Mouse (Mus musculus) B cell, adult 67 days (primary cell): ENCODE measurements around the gene Coq9. TPM values are rescaled to one million over a fixed set of nuclear protein-coding genes. Genes with fewer than 3 reads are reported as not detected.

ENCODE experiments used
- total RNA-seq, 2 experiments: library from RNA; stranded (reverse); gene quantifications; 4 replicates each; pipeline ENCODE4 v1.2.4; 2023

Gene Coq9
- 10 to 100 TPM; 36.0 to 39.0 TPM for total RNA-seq

DNA sequence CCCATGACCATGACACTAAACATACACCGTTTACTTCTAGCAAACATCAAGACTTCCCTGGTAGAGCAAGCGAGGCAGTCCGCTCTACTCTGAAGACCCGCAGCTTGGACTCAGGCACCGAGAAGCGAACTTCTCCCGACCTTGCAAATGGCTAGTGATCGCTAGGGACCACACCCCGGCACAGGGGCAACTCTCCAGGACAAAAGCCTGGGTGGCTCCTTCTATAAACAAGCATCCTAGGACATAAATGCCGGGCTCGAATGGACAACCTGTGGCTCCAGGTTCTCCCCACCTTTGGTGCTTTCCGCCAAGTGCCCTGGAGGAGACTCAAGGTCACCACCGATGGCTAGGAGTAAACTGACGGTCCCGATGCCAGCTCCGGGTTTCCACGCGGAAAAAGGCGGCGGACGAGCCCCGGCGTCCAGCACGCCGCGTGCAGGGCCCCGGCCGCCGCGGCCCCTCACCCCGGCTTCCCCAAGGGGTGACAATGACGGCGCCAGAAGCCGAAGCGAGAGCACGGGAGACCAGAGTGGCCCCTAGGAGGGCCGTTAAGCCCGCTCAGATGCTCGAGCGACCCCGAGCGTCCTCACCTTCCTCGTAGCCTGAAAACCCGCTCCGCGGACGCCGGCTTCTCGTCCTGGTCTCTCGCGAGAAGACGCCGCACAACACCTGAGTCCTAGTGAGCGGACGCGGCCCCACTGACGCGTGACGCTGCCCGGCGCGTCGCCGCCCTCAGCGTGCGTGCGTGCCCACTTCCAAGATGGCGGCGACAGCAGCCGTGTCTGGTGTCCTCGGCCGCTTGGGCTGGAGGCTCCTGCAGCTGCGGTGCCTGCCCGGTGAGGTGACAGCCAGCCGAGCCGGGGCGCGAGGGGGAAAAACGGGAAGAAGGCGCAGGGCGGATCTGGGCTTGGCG lies at the start of gene Coq9, which contains the start of gene Ciapin1:
TSS of gene Coq9 (plus strand) at position 660 of the 913 bp plus-strand sequence.
TSS of gene Ciapin1 (minus strand) at position 697 of the 913 bp plus-strand sequence.

DNA sequence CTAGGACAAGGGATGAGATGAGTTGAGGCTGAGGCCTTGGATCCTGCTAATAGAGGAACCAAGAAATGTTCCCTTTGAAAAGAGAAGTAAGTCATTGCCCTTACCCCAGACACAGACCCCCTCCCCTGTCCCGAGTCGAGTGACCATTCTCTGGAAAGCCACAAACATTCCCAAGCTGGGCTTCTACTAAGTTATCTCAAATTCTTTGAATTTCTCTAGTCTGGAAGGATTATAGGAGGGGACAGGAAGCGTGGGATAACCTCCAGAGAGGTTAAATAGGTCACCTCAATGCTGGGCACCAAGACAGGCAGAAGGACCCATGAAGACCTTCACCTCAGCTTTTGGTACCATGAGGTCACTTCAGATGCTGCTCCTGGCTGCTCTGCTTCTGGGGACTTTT lies 28.0 kb upstream of the Coq9 start, which contains the start of gene Ccl17:
TSS of gene Ccl17 (plus strand) at position 301 of the 400 bp plus-strand sequence.

DNA sequence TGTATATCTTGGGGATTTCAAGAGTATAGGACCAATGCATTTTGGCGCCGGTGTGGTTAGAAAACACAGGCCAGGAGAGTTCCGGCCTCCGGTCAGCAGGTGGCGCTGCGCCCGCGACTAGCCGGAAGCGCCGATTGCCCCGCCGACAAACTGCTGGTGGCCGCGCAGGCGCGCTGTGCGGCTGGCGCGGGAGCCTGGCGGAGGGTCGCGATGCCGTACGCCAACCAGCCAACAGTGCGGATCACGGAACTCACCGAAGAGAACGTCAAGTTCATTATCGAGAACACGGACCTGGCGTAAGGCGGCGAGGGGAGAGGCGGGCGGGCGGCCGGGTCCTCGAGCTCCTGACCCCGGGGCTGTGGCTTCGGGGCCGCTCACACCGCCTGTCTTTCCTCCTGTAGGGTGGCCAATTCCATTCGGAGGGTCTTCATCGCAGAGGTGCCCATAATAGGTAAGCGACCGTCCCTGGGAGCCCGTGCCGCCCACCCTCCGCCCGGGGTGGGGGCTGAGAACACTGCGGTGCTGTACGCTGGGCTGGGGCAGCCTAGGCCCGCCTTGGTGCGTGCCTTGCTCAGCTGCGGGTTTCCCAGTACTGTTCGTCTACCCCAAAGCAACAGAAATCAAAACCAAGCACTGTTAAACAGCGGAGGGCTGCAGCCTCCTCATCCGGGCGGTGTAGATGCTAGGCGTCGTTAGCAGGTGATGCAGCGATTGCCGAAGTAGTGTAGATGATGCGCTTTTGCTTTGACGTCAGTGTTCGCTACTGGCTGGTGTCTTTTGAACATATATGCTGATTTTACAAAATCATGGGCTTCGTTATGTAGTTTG lies 19.4 kb downstream of the Coq9 start, which contains the start of gene Polr2c:
TSS of gene Polr2c (plus strand) at position 105 of the 828 bp plus-strand sequence.

DNA sequence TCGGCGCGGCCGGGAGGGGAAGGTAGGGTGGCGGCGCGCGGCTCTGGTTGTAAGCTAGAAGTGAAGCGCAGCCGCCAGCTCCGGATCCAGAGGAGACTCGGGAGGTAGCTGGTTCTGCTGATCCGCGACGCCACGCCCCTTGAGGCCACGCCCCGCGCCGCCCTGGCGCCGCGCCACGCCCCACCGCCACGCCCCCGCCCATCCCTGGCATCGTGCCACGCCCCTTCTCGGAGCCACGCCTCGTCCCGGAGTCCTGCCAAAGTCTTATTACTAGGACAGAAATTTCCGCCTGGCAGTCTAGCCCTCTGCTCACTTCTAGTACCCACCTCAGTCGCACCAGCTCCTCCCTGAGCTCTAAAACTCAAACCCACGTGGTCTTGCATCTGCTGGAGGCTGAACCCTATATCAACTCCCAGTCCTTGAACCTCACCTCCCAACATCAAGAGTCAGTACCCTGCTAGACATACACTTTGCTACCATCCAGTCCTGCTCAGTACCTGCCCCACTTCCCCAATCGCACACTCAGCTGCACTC lies 38.1 kb downstream of the Coq9 start, which contains the start of gene Dok4:
TSS of gene Dok4 (minus strand) at position 134 of the 534 bp plus-strand sequence.

Other genes starting within 250 kb of the Coq9 start
- 10 to 100 TPM; 31.6 to 33.0 TPM for gene Rspry1, start 236.4 kb upstream of the Coq9 start, total RNA-seq
- gene Fam192a, start 236.3 kb upstream of the Coq9 start, total RNA-seq, result 10 to 100 TPM; 39.5 to 53.4 TPM
- 100 to 1,000 TPM in 1 of 2 experiments, 10 to 100 TPM in 1; 88.8 to 102 TPM for gene Arl2bp, start 171.7 kb upstream of the Coq9 start, total RNA-seq
- gene Pllp, start 142.0 kb upstream of the Coq9 start, total RNA-seq, result not detected
- gene Ccl22, start 92.7 kb upstream of the Coq9 start, total RNA-seq, result not detected
- not detected for gene Cx3cl1, start 66.3 kb upstream of the Coq9 start, total RNA-seq
- not detected for gene Ccl17, start 27.9 kb upstream of the Coq9 start, total RNA-seq
- gene Ciapin1, start within 50 bp of the Coq9 start, total RNA-seq, result 10 to 100 TPM; 65.6 to 69.9 TPM
- gene Polr2c, start 19.1 kb downstream of the Coq9 start, total RNA-seq, result 10 to 100 TPM; 64.8 to 75.8 TPM
- gene Dok4, start 38.0 kb downstream of the Coq9 start, total RNA-seq, result 1 to 10 TPM; 3.7 to 3.8 TPM
- gene Ccdc102a, start 79.8 kb downstream of the Coq9 start, total RNA-seq, result under 1 TPM in 1 of 2 experiments, not detected in 1; 0.93 TPM
- gene Adgrg5, start 85.4 kb downstream of the Coq9 start, total RNA-seq, result 1 to 10 TPM; 1.2 to 2.3 TPM
- gene Adgrg1, start 136.4 kb downstream of the Coq9 start, total RNA-seq, result 1 to 10 TPM; 3.1 to 3.7 TPM
- not detected for gene Adgrg3, start 179.4 kb downstream of the Coq9 start, total RNA-seq
- not detected for gene Drc7, start 216.8 kb downstream of the Coq9 start, total RNA-seq
- gene Katnb1, start 242.9 kb downstream of the Coq9 start, total RNA-seq, result 10 to 100 TPM; 15.4 to 18.8 TPM